Mouse (Mus musculus) E14TG2a.4 (cell line): ENCODE data around the gene Tgfbi.

Source experiments
- CTCF ChIP-seq: conservative IDR thresholded peaks from 2 replicates; pipeline ENCODE4 v1.5.1; 2014; ENCODE audit warnings: low read length
- NANOG ChIP-seq: IDR thresholded peaks from 2 replicates; pipeline ENCODE4 v1.6.1; 2014; ENCODE audit warnings: borderline replicate concordance, low read length, mixed read lengths
- POU5F1 ChIP-seq: IDR thresholded peaks from 2 replicates; pipeline ENCODE4 v1.6.1; 2014; ENCODE audit warnings: low read length, borderline replicate concordance

DNA sequence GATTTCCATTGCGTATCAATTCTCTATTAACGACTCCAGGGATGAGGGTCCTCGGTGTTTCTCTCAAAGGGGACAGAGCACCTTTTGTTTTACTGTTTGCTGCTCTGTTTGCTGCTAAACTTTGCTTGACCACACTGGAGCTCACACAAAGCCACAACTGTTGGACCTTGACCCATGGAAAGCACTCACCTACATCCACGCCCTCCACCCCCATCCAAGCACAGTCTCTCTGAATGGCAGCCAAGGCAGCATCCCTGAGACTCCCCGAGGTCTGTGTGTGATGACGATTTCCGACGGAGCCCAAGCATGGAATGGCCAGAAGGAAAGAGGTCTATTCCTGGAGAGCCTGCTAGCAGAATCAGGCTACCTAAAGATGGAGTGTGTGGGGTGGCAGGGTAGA is 48.2 kb upstream of the Tgfbi start:
- TF ChIP-seq CTCF (no peak), NANOG (no peak), POU5F1 (no peak)
